Mouse (Mus musculus) CD4-positive, CD25-positive, alpha-beta regulatory T cell, adult 4 months (primary cell): ENCODE results near the gene 2610001J05Rik. TPM values are rescaled to one million over a fixed set of nuclear protein-coding genes. Genes with fewer than 3 reads are reported as not detected.
"Not testable (repeated sequence)": the region's sequence is repeated elsewhere in the genome, so short reads cannot be mapped to it uniquely, and the experiment has no call there.

Experiments
- ATAC-seq: one replicate; pipeline ENCODE4 v1.8.0; 2017
- polyA plus RNA-seq, 2 experiments: library from polyadenylated mRNA; unstranded; fragments of 100-300 nt; shearing (Covaris generic); gene quantifications; one replicate each; pipeline ENCODE4 v1.2.1; 2017

2610001J05Rik gene
- polyA plus RNA-seq: 10 to 100 TPM; 82.6 to 88.4 TPM

DNA sequence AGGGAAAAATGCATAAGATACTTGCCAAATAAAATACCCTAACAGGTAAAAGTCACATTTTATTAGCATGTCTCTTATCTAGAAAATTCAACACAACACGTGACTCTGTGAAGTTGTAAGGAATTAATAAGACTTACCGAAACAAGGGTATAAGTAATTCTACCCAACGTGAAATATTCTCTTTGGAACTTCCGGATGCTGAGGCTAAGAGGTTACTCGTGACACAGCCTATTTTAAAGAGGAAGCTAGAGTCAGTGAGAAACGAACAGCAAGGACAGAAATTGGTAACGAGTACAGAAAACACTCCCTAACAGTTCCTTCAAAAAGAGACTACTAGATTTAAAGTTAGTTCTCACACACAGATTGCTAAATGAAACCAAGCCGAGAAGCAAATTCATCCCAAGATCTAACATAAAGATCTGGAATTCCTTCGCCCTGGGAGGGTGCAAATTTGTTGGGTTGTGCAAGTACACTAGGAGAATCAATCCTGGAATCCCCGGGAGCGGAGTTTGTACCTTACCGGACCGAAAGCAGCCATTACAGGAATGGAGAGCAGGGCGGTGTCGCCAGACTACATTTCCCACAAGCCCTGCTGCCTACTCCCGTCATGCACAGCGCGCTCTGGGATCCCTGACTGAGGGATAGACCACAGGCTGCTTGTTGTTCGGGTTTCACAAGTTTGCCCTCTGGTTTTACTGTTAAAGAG lies at the start of gene 2610001J05Rik:
2610001J05Rik (minus strand) TSS at position 600 of the 706 bp plus-strand sequence.
- ATAC-seq: peak; percentile 99

- no peak for ATAC-seq
These were observed 38.6 kb upstream of the 2610001J05Rik start for GRCm38 (mm10) chr6:13909762-13910537.

DNA sequence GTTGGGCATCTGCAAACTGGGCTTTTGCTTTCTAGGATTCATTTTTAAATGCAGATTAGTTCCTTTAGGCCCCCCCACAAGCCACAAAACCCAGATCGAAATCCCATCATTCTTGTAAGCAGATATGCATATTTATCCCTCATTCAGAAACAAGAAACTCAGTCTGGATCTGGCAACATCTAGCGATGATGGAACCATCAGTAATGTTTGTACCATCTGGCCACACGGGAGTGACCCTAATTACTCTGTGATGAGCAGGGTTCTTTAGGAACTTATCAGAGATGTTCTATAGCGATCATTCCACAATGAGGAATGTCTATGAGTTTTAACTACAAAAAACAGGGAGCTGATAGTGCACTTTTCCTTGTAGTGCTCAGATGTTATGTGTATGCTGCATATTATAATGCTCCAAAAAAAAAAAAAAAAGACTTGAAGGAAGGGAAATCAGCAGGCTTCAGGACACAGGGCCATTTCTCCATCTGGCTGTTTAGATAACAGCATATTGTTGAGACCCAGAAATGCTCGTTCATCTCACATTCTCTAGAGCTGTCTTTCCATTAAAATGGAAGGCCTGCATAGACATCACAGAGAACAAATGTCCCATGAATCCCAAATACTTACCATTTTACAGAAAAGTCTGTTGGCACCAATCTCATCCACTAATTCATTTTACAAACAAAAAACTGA lies 31.8 kb upstream of the 2610001J05Rik start:
- no peak for ATAC-seq

- ATAC-seq: no peak
These were observed 13.7 kb upstream of the 2610001J05Rik start for GRCm38 (mm10) chr6:13884877-13885592.

GRCm38 (mm10) chr6:13882919-13883318 lies 11.6 kb upstream of the 2610001J05Rik start:
- ATAC-seq: no peak

DNA sequence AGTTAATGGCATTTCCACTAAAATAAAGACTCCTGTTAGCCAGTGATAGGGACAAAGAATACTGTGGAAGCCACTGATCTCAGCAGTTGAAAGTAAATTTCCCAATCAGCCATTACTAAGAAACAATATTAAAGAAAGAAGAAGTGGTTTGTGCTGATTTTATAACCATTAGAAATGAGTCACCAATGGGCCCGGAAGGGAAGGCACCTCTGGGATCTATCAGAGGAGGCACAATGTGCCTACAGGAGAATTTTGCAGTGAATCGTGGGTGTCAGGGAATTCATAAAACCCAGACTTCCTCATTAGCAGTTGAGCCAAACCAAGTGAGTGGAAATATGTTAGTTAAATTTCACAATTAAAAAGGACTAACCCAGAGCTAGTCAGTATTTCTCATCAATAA lies 2.6 kb upstream of the 2610001J05Rik start:
- ATAC-seq: no peak

- no peak for ATAC-seq
These were observed 758 bp upstream of the 2610001J05Rik start for GRCm38 (mm10) chr6:13872076-13872475.

DNA sequence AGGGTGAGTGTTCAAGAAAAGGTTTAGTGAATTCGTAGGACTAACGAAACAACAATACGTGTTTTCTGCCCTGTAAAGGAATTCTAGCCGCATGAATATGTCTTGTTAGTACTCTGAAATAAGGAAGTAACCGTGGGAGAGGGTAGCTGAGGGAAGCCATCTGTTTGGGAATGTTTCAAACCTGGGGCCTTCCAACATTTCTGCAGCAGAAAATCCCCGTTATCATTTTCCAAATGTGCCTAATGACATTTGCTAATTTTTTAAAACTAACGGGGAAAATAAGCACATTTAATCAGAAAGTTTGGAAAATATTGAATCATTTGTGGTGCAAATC lies 274 bp upstream of the 2610001J05Rik start:
- peak; percentile 35 for ATAC-seq

DNA sequence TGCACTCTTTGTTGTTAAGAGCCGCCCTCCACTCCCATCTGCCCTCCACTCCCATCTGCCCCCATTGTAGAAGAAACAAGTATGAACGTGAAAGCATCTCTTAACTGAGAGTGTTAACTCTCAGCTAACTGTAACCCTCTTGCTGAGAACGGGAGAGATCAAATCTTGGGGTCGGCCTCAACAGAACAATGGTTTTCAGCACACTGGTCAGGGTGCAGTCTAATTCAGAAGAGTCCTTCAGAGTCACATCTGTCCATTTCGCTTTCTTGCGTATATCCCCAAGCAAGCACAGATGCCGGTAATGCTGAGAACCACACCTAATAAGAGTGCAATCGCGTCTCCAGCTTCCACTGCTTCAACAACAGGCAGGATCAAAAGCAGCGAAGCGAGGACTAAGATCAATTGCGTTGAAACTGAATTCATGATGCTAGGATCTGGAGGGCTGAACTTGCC lies 1.0 kb downstream of the 2610001J05Rik start:
- no peak for ATAC-seq

DNA sequence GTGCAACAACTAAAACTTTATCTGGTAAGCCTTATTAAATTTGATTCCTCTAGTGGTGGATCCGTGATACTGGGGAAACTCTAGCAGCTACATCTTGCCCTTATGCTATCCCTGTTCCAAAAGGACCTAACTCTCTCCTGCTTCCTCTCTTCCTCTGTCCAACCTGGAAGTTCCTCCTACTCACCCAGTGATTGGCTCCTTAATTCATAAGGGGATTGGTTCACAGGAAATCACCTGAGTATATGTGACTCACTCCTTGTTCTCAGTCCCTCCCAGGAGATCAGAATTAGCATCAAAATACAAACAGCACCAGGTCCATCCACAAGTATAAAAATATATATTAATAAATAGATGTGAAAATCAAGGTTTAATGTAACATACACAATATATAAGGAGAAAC lies 10.7 kb downstream of the 2610001J05Rik start:
- no peak for ATAC-seq

DNA sequence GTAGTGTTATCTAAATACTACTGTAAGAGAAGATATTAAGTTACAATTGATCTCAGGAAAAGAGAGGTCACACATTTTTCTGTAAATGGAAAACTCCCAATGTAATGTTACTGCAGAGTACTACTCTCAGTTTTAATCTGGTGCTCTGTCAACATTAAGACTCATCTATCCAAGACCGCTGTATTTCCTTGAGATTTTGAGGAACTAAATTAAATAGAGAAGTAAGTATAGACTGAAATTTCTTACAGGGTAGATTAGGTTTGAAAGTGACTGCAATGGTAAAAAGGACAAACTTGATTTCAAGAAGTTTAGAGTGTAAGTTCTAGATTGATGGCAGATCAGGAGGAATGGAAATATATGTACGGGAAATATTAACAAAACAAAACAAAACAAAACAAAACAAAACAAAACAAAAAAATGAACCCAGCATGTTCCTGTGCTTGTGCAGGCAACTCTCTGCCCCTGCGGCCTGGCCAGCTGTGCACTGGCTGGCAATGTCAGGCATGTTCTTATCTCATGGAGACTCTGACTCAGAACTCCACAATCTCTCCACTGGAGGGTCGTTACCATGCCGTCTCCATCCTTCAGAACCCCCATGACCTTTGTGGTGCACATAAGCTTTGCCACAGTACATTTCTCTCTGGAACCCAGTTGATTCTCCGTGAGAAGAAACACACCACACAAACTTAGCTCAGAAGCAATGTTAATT lies 11.3 kb downstream of the 2610001J05Rik start:
- ATAC-seq: no peak

DNA sequence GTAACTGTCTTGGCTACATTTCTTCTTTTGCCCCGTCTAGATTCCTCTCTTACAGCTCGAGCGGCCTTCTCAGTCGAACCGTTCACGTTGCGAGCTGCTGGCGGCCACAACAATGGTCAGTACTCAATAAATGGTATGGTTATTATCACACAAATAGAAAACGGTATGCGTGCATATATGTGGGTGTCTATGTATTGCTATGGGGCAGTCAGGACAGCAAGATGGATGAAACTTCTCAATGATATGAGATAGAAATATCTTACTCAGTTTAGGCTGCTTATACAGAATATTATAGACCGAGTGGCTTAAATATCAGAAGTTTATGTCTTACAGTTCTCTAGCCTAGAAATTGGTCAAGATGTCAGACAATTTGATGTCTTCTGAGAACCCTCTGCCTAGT lies 17.1 kb downstream of the 2610001J05Rik start:
- ATAC-seq: no peak

DNA sequence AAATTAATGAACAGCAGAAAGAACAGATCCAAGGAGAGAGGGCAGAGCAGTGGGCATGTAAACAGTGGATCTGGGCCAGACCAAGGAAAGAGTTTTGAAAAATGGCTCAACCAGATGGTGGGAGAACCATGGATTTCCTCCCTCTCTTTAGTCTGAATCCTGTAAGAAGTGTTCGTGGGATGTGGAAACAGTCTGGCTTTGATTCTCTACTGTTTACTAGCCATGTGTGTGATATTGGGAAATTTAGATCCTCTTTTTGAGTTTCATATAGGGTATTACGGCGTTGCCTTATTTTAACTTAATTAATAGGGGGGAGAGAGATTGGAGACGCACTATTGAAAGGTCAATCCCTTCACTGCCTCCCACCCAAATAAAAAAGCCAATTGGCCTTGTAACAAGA lies 18.1 kb downstream of the 2610001J05Rik start:
- ATAC-seq: no peak

GRCm38 (mm10) chr6:13846031-13846430 lies 25.3 kb downstream of the 2610001J05Rik start:
- not testable (repeated sequence) for ATAC-seq

GRCm38 (mm10) chr6:13839345-13840054 lies 31.8 kb downstream of the 2610001J05Rik start, which contains the start of gene Gpr85:
Gpr85 (minus strand) TSS chr6:13839942.
- peak; percentile 60 for ATAC-seq

DNA sequence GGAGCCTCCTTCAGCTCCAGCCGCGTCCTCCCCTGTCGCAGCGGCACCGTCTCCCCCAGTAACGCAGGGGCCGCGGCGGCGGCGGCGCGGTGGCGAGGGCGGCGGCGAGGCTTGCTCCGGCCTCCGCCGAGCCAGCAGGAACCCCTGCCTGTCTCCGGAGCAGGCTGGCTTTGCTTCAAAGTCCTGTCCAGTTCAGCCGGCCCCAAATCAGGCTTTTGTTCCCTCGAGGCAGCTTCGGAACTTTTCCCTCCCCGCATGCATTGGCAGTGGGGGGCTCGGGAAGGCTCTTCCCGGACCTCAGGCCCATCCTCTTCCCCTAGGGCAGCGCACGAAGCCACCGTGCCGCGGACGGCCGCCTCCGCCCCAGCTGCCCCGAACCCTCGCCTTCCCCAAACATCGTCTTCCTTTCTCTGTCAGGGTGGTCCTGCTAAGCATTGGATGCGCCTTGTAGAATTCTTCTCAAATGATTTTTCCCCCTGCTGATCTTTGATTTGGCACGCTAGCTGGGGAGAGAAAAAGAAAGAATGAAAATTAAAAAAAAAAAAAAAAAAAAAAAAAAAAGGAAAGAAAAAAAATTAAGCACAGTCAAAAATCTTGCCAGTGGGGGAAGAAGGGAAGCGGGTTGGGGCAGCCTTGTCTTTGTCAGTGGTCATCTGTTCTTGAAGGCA lies 32.5 kb downstream of the 2610001J05Rik start:
- peak; percentile 37 for ATAC-seq

- no peak for ATAC-seq
These were observed 33.2 kb downstream of the 2610001J05Rik start for GRCm38 (mm10) chr6:13837916-13838676.

GRCm38 (mm10) chr6:13836967-13837570 lies 34.2 kb downstream of the 2610001J05Rik start:
- no peak for ATAC-seq
